Mouse (Mus musculus) heart, postnatal 14 days (tissue): ENCODE results near the gene Npy2r. TPM values are rescaled to one million over a fixed set of nuclear protein-coding genes. Genes with fewer than 3 reads are reported as not detected.

Experiments used
- DNase-seq, 2 experiments: peaks; one replicate each; pipeline ENCODE4 v3.0.0; 2021 to 2022
- intact Hi-C: fragments of 180-260 bp; cut with DNase I; formaldehyde crosslinking; loops from one replicate; pipeline ENCODE4 v1.15.1; 2025
- long read RNA-seq, 2 experiments: library from polyadenylated mRNA; stranded (forward); transcript quantifications; one replicate each; pipeline ENCODE4 v2.0.0; 2021
- total RNA-seq, 2 experiments: library from RNA; stranded (reverse); gene quantifications; 2 replicates each; pipeline ENCODE4 v1.2.3; 2021

The Npy2r gene
- not detected for total RNA-seq
- long read RNA-seq, experiment 1 = 0 reads
- long read RNA-seq, experiment 2 = 0 reads

DNA sequence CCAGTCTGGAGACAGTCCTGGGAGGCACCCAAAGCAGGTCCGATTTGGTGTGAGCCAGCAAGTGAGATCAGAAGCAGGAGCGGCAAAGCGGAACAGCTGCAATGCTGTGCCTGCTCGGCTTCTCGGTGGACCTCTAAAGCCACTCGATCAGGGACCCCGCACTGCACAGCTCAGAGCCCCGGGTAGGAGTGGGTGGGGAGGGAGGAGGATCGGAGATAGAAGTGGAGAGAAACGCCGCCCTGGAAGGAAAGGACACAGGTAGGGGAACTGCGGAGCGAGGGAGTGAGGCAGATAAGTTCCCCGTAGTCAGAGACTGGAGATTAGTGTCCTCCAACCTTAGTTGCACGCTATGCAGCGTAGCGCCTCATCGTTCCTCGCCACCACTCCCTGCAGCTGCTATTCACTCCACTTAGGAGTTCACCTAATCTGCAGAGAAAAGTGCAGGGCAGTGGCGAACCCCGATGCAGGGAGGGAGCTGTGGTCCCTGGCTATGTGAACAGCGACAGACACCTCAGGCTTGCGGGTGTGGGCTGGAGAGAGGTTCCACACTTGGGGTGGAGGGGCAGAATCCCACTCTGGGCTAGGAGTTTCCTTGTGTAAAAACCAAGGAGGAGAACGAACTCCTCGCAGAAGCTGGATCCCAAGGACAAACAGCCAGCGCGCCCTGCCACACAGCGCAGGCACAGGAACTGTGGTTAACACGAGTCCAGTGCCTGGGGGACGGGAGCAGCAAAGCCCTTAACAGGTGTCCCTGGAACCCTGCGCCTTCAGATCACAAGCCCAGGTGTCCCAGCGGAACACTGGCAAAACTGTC is at the start of gene Npy2r:
Npy2r (minus strand) TSS at position 177 of the 814 bp plus-strand sequence.
- intact Hi-C loops = no loop called here
- peak in 1 of 2 experiments; percentile 3 for DNase-seq

DNA sequence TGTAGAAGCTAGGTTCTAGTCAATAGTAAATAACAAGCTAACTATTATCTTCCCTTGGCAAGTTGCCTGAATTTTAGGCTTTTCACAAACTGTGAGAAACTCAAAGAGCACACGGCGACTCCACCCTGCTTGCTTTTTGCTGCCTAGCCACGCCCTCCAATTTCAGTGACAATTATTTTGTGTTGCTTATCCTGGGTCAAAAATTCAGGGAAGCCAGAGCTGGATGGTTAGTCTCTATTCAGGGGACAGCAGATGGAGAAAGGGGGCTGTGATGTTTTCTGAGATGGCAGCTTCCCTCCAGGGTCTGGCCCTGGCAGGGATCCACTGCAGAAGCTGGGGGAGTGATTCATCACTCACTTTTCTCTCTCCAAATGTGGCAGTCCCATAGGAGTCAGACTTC is 9.9 kb upstream of the Npy2r start:
- intact Hi-C loops = no loop called here
- no peak for DNase-seq

DNA sequence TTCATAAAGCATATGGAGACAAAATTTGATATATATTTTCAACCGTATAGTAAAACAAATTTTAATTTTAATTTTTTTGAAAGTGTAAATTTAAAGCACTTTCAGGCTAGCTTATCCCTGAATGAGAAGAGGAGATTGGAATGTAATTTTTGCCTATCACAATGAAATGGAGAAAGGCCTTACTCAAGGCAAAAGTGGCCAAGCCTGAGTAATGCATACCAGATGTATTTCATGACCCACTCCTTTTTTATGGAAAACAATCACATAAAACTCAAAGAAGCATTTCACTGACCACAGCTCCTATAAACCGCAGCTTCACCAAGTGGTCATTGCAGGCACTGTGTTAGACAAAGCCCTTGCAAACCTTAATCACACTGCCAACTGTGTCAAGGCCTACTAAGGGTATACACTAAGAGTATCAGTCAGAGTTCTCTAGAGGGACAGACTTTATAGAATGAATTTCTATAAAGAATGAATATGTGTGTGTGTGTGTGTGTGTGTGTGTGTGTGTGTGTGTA is 8.5 kb upstream of the Npy2r start:
- intact Hi-C loops = no loop called here
- no peak for DNase-seq

DNA sequence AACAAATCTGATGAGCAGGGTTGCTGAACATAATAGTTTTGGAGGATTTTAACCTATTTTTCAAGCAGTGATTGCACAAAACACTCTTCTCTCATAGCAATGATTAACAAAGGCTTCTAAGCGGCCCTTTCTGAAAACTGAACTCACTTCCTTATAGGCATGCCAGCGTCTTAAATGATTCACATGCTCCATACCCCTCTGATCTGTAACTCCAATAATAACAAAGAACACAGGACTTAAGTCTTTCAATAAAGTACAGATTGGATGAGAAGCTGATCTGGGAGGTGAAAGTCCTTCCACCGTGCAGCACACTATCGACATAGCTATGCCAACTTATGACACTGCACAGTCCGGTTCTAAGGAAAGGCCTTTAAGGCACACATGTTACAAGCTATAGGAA is 2.0 kb upstream of the Npy2r start:
- intact Hi-C loops = no loop called here
- DNase-seq = no peak

DNA sequence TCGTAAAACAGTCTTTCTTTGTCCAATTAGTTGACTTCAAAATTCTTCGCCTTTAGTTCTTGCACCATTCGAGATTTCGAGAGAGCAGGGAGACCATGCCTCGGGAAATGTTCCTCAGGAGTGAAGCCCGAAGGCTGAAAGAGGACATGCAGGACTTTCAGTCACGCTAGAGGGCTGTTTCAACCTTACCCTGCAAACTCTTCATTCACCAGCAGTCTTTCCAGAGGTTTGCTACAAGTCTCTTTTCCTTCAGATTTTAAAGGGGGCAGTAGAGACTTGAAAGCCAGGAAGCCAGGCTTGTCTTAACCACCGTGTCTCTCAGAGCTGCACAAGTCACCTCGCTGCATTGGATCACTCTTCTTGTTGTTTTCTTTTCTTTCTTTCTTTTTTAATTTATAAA is 869 bp upstream of the Npy2r start:
- intact Hi-C loops = no loop called here
- DNase-seq = no peak

DNA sequence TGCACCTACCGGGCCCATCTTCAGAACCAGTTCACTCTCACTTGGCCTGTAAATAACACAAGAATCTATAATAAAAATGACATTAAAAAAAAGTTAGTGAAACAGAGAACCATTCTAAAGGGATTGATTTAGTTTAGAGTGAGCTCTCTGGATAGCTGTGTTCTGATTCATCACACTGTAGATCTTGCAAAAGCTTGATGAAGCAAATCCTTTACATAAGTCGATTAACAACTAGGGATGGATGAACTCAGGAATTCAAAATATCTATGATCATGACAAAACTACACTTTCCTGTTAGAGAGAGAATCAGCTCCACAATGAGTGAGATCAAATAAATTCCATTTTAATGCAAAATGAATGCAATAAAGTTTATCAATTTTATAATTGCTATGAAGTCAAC is 6.4 kb downstream of the Npy2r start:
- intact Hi-C loops = no loop called here
- DNase-seq = no peak

DNA sequence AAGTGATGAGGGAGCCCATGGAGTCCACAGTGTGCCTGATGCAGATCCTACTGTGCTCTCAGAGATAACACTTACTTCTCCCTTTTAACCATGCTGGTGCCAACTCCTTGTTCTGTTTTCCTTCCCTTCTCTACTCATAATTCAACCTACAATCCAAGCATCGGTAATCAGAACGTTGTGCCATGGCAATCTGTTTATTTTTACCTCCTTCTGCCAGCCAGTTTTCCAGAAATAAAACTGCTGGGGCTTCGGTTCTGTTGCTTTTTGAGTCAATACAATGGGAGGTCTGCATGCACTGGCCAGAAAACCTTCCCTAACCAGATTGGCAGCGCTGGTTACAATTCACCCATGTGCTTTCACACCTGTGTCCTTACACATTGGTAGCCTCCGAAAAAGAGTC is 7.9 kb downstream of the Npy2r start:
- DNase-seq = no peak
- intact Hi-C loops = no loop called here

DNA sequence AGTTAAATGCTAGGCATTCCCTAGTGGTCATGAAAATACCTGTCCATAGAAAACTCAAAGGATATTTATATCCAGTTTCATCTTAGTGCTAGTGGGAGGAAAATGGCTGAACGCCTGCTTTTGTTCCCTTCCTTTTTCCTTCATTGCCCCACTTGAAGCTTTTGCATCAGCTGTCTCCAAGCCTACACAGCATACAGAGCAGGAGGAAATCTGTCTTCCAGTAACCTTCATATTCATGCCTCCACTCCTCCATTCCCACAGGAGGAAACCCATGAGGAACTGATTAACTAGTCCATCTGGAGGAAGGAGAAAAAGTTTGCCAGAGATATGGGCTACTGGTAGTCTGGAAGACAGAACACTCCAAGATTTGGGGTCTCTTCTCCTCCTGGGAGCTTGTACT is 23.1 kb downstream of the Npy2r start:
- DNase-seq = no peak
- intact Hi-C loops = no loop called here

DNA sequence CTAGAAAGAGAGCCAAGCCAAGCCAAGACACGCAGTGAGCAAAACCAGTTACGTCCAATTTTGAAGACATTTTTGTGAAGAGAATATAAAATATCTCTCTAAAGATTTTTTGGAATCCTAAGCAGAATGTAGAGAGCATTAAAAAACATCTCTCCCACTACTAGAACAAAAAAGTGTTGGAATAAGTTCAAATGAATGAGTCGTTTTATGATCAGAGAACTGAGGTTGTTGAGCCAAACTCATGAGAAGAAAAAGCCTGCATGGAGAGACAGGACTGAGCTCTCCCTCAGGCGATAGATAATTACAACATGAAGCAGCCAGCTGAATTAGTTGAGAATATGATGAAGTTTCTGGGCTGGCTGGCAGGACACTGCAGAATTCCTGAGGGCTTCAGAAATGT is 49.9 kb downstream of the Npy2r start:
- DNase-seq = no peak
- intact Hi-C loops = no loop called here

Other genes starting within 250 kb of the Npy2r start
- gene Map9, start 190.0 kb downstream of the Npy2r start, total RNA-seq = 1 to 10 TPM; 1.8 TPM